Mouse (Mus musculus) embryo, embryonic 10.5 days (tissue): ENCODE measurements around the gene Lpcat2.
"Not testable (repeated sequence)": the region's sequence is repeated elsewhere in the genome, so short reads cannot be mapped to it uniquely, and the experiment has no call there.

ENCODE experiments used
- DNase-seq: peaks from one replicate; pipeline ENCODE4 v3.0.0-alpha.2; 2015; ENCODE audit warnings: low spot score

Gene Lpcat2

GRCm38 (mm10) chr8:92853188-92853983 lies 1.8 kb upstream of the Lpcat2 start:
- DNase-seq: no peak

DNA sequence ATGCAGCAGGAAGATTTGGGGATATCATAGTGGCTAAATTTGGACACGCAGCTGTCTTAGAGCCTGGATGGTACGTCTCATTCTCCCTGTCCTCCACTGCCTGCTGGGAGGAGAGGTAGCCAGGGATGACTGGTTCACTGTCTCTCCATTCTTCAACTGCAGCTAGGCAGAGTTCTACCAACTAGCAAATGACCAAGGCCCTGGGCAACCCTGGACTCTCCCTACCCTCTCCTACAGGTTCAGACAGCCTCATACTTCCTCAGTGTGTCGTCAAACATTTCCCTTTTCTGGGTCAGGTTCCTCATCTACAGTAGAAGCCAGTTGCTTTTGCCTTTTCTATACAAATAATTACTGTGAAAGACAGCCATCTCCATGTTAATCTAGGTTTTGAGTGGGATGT lies 466 bp upstream of the Lpcat2 start:
- no peak for DNase-seq

GRCm38 (mm10) chr8:92856273-92856986 lies 1.3 kb downstream of the Lpcat2 start:
- DNase-seq: no peak

GRCm38 (mm10) chr8:92858475-92859182 lies 3.5 kb downstream of the Lpcat2 start:
- no peak for DNase-seq

DNA sequence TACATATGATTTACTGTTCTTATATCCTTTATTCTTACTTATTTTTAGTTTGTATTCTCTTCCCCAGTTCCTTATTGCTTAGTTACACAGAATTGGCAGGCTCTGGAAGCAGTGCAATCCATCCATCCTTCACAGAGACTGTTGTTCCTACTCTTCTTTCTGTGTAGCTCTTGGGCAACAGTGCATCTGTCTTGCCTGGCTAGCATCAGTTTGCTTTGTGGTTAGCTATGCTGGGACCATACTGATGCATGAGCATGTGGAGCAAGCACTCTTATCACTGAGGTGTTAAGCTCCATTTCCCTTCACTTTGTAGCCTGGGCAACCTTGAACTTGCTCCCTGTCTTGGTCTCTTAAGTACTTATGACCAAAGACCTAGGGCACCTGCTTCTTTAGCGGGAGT lies 6.8 kb downstream of the Lpcat2 start:
- DNase-seq: no peak

DNA sequence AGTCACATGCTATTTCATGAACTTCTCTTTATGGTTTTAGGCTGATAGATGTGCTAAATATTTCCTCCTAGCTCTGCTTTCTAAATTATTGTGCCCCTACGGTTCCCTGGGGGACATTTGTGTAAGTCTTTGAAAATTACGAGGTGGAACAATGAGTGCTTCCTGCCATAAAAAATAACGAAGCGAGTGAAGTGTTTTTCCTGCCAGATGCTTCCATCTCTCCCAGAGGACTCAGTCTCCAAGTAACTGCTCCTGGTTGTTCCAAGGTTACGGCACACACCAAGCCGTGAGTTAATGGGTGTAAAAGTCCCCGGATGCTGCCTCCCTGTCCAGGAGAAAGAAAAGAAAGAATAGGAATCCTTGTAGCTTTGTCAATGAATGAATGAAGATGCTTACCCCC lies 15.1 kb downstream of the Lpcat2 start:
- DNase-seq: peak; percentile 43

DNA sequence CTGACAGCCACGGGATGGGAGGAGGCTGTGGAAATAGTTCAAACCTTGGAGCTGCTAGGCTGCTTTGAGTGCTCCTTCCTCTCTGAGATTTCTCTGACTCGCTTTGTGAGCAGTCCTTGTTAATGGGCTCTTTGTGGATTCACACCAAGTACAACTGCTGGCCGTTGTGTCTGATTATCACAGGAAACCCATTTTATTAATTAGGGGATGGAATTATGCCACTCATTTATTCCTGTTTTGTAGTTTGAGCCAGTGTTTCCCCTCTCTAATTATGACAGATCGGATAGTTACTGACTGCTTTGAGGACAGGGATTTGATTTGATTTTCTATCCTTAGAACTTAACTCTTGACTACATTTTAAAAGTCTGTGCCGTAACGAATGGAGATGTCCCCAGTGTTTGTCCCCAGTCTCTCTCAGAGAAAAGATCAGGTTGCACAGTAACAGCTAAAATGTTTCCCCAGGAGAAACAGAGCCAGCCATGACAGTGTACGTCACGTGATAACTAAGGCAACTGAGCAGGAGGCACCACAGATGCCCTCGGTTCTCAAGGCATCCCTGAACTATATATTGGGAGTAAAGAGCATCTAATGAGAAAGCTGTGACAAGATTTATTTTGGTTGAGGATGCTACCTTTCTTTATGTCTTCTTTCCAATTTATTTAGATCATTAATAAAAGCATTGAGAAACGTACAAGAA lies 17.1 kb downstream of the Lpcat2 start:
- no peak for DNase-seq

DNA sequence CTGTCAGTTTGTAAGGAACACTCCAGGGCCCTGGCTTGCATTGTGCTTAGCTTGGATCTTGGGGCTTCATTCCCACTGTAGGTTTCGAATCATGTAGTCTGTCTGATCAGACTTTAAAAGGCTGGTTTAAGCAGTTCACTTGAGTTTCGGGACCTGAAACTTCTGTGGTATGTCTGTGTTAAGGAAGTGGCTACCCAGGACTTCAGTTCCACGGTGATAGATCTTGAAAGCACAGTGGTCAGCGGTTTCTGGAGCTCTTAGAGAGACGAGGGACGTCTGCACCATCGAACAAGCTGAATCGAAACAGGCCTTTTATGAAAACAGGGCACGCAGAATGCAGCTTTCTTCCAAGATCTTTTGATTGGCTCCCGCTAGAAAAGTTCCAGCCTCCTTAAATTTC lies 20.7 kb downstream of the Lpcat2 start:
- DNase-seq: no peak

- no peak for DNase-seq
These were observed 26.1 kb downstream of the Lpcat2 start for GRCm38 (mm10) chr8:92881247-92881646.

DNA sequence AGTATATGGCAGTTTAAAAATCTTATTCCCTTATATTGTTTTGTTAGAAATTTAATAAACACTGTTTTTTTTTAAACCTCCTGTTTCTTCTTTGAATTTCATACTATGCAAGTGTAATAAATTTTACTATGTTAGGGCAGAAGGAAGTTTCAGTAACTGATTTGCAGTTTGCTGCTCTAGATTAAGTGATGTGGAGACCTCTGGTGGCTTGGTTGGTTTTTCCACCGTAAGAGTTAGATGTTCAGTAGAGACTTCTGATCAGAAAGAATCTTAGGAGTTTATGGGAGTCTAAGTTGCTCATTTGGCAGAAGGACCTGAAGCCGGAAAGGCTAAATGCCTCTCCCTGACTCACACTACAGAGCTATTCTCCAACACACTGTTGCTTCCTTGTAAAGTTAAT lies 28.6 kb downstream of the Lpcat2 start:
- peak; percentile 13 for DNase-seq

DNA sequence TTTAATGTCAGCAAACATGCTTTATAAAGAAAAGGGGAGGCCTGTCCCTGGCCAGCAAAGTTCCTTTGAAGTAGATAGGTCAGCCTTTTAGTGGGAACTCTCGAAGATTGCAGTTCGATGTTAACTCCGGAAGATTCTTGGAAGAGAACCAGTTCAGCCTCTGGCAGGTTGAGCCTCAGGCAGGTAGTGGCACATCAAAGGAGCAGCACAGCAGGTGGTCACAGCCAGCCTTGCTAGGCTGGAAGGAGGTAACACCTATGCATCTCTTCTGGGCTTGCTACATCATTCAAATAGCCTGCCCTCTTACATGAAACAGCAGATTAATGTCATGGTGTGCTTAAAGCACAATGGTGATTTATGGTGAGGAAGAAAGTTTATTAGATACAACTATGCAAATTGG lies 37.1 kb downstream of the Lpcat2 start:
- DNase-seq: not testable (repeated sequence)

DNA sequence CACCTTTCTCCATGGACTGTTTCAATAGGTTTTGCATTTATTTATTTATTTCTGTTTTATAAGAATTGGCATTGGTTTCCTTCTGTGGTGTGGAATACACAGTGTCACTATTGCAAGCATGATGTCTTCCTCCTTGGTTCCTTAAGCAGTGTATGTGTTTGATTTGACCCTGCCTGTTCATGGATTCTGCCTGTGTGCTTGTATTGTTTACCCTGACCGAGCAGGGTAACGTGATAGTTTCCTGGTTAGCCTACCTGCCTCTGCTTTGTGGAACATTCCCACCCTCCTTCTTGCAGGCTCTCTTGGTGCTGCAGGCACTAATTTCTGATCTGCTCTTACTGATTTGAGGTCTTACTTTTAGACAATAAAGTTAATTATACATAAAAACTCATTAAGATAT lies 38.7 kb downstream of the Lpcat2 start:
- DNase-seq: no peak

DNA sequence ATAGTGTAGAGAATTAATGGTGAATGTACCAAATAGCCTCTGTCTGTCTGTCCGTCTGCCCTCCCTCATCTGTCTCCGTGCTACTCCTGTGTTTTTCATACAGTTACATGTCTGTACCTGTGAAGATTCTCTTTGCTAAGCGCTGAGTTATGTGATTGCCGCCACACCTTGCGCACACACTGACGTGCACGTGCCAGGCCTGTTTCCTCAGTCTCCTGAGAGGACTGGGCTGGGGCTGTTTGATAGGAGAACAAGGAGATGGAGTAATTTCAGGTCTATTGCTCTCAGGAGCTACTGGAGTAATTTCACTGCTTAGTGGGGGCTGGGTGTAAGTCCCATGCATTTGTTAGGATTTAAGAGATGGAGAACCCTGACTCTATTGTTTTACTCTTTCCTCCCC lies 39.9 kb downstream of the Lpcat2 start:
- DNase-seq: no peak

- no peak for DNase-seq
These were observed 40.9 kb downstream of the Lpcat2 start for GRCm38 (mm10) chr8:92896056-92896455.

GRCm38 (mm10) chr8:92896611-92897010 lies 41.5 kb downstream of the Lpcat2 start:
- no peak for DNase-seq

DNA sequence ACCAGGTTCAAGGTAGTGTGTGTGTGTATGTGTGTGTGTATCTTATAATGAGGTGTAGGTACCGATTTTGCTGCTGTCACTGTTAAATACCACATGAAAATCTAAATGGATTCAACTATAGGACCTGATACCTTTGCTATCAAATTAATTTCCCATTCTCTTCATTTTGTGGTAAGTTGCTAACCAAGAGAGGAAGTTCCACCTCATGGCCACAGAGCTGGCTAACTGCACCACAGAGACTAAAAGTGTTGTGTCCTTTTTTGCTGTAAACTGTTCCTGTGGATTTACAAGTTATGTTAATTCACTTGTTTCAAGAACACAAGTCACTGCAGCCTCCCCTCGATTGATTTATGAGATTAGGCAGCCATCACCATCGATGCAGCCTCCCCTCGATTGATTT lies 42.7 kb downstream of the Lpcat2 start:
- DNase-seq: no peak

GRCm38 (mm10) chr8:92899590-92899989 lies 44.5 kb downstream of the Lpcat2 start:
- DNase-seq: no peak

DNA sequence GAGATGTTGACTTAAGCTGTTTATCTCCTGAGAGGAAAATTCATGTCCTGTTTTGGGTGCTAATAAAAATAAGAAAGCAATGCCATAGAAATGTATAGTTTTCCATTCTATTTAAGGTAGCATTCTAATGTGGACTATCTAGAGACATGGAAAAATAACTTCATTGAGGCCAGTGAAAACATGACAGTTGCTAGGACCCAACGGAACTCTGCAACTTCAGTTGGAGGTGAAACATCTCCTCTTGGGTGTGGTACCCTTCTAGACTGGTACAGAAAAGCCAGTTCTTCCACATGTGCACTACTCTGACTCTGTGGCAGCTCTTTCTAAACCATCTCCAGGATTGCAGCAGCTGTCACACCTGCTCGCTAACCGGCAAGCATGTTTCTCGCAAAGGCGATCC lies 46.0 kb downstream of the Lpcat2 start, which contains the start of gene Capns2:
TSS of gene Capns2 (plus strand) at position 301 of the 400 bp plus-strand sequence.
- DNase-seq: no peak

GRCm38 (mm10) chr8:92902981-92903380 lies 47.8 kb downstream of the Lpcat2 start:
- no peak for DNase-seq

- DNase-seq: no peak
These were observed 48.5 kb downstream of the Lpcat2 start for GRCm38 (mm10) chr8:92903488-92904135.

DNA sequence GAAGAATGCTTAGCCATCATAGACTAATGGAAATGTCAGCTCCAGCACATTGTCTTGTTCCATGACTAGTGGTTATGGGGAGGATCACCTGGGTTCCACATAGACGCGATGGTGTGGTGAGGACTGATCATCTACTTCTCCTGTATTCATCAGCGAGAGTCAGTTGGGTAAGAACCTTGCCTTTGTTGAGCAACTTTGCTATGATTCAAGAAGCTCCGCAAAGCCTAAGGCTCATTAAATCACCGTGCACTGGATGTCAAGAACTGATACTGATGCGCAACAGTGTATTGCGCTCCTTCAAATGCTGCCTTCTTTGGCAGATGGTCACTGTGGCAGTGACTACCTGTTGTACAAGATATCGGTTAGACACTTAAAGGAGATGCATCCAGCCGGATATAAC lies 51.4 kb downstream of the Lpcat2 start:
- no peak for DNase-seq

- DNase-seq: no peak
These were observed 53.3 kb downstream of the Lpcat2 start for GRCm38 (mm10) chr8:92908448-92908847.
